Comparison of ENCODE assay signal across 22 mouse cellular contexts in genomic region chr6:101981656-101982055, GRCm38 (mm10).
"Had no signal": no experiment of that assay in that cellular context is flagged by ENCODE, and none has a peak within 500 bp of the region (broad histone marks: within the 10 kb centered on the region; RNA-seq: fewer than 3 reads in every experiment).

No protein-coding gene starts in this region.

- H3K9me3 ChIP-seq: limb, embryonic 10.5 days; limb, embryonic 13.5 days; liver, embryonic 12.5 days; liver, embryonic 15.5 days; lung, embryonic 15.5 days; midbrain, embryonic 12.5 days; midbrain, embryonic 15.5 days; neural tube, embryonic 12.5 days; neural tube, embryonic 15.5 days; stomach, embryonic 15.5 days had no signal

- H3K9ac ChIP-seq: limb, embryonic 13.5 days; liver, embryonic 12.5 days; liver, embryonic 15.5 days; lung, embryonic 15.5 days; midbrain, embryonic 12.5 days; midbrain, embryonic 15.5 days; neural tube, embryonic 12.5 days; neural tube, embryonic 15.5 days; stomach, embryonic 15.5 days had no signal

- H3K36me3 ChIP-seq: limb, embryonic 10.5 days; limb, embryonic 13.5 days; liver, embryonic 12.5 days; liver, embryonic 15.5 days; lung, embryonic 15.5 days; midbrain, embryonic 12.5 days; midbrain, embryonic 15.5 days; neural tube, embryonic 12.5 days; neural tube, embryonic 15.5 days; stomach, embryonic 15.5 days had no signal

- H3K27me3 ChIP-seq: limb, embryonic 13.5 days; liver, embryonic 12.5 days; liver, embryonic 15.5 days; lung, embryonic 15.5 days; midbrain, embryonic 12.5 days; midbrain, embryonic 15.5 days; neural tube, embryonic 12.5 days; neural tube, embryonic 15.5 days; stomach, embryonic 15.5 days had no signal

- H3K27ac ChIP-seq: kidney, postnatal 0 days; layer of hippocampus, adult 2 months; limb, embryonic 10.5 days; limb, embryonic 13.5 days; liver, embryonic 12.5 days; liver, embryonic 15.5 days; lung, embryonic 15.5 days; midbrain, embryonic 12.5 days; midbrain, embryonic 15.5 days; neural tube, embryonic 12.5 days; neural tube, embryonic 15.5 days; stomach, embryonic 15.5 days had no signal

- DNase-seq: kidney, adult 9 months; kidney, postnatal 25 days; layer of hippocampus, adult 9-11 months; liver; lung, adult 18-20 months; lung, postnatal 10 days; lung, postnatal 4 days; right cerebral cortex, postnatal 25 days; spleen, adult 18-20 months; thymus, postnatal 25 days had no signal

- H3K4me3 ChIP-seq: layer of hippocampus, adult 2 months; limb, embryonic 10.5 days; limb, embryonic 13.5 days; liver, embryonic 12.5 days; liver, embryonic 15.5 days; lung, embryonic 15.5 days; midbrain, embryonic 12.5 days; midbrain, embryonic 15.5 days; neural tube, embryonic 12.5 days; neural tube, embryonic 15.5 days; stomach, embryonic 15.5 days had no signal

- H3K4me1 ChIP-seq: limb, embryonic 10.5 days; limb, embryonic 13.5 days; liver, embryonic 12.5 days; liver, embryonic 15.5 days; lung, embryonic 15.5 days; midbrain, embryonic 15.5 days; neural tube, embryonic 12.5 days; neural tube, embryonic 15.5 days; stomach, embryonic 15.5 days had no signal
